Mouse (Mus musculus) lung, adult 2 months (tissue): ENCODE results near the gene Cyp2u1.

Experiments
- CTCF ChIP-seq: fragments of 200-500 bp; IDR thresholded peaks from 2 replicates; pipeline ENCODE4 v1.5.1; 2011; ENCODE audit warnings: mild to moderate bottlenecking, low read length, control low read depth; ENCODE audit not compliant: insufficient read depth
- POLR2A ChIP-seq: fragments of 200-500 bp; IDR thresholded peaks from 2 replicates; pipeline ENCODE4 v1.6.1; 2011; ENCODE audit warnings: low read depth, mild to moderate bottlenecking, control low read depth, low read length, borderline replicate concordance; ENCODE audit errors: extremely low read depth

DNA sequence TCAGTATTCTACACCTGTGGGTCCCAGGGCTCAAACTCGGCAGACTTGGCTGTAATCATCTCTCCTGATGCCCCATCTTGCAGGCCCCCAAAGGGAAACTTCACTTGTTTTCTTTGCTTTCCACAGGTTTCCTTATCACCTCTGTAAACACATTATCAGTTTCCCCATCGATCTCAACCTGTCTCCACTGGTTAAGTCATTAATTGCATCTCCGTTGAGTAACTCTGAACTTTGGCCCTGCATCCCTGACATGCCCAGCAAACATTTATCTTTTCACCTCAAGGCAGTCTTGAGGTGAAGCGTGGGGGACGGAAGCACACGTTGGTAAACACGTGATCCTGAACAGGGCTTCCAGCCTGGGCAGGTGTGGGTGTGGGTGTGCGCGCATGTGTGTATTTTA lies 9.3 kb upstream of the Cyp2u1 start:
- TF ChIP-seq POLR2A (no peak), CTCF (no peak)
